Mouse (Mus musculus): ENCODE measurements around the gene Scgb1a1. TPM values are rescaled to one million over a fixed set of nuclear protein-coding genes. Genes with fewer than 3 reads are reported as not detected.

Gene Scgb1a1
- polyA plus RNA-seq, 1 experiment from 2014 or later = 12.6 TPM

DNA sequence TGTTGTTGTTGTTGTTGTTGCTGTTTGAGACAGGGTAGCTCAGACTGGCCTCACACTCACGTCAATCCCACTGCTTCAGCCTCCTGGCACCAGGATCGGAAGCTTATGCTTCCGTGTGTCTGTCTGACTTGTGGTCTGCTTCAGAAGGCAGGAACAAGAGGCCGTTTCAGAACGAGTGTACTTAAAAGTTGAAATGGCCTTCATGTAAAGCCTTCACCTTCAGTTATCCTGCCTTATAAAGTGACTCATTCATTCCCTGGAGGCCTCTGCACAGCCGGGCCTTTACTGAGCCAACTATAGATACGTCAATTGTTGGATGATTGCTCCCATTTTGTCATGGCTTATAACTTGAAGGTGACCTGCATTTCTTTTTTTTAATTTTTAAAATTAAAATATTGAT is 28.4 kb downstream of the Scgb1a1 start:
- no peak for ATAC-seq (ENCODE audit: low FRiP score, low TSS enrichment)
- Histone ChIP-seq H3K9me3 (ENCODE audit: control insufficient read depth, low read length) (no peaks in the 10 kb centered on the region), H3K9ac (ENCODE audit: low read length) (no peak overlapping the region), H3K4me1 (replicated peaks; ENCODE audit: control insufficient read depth, insufficient read depth) (no peaks in the 10 kb centered on the region), H3K4me2 (replicated peaks; ENCODE audit: low read depth) (no peak overlapping the region), H3K4me3 (ENCODE audit: low read depth, low read length) (no peak overlapping the region), H3K27me3 (ENCODE audit: control insufficient read depth, insufficient read depth, low read length) (no peaks in the 10 kb centered on the region), H3K36me3 (ENCODE audit: control insufficient read depth, insufficient read depth, low read length) (no peaks in the 10 kb centered on the region), H3K27ac (replicated peaks) (no peak overlapping the region)
- WGBS = 62% methylated on average over 7 of the region's 7 CpGs
- DNase-seq (ENCODE audit: low spot score) = no peak
- TF ChIP-seq CTCF (IDR thresholded peaks at IDR 0.05; ENCODE audit: low read depth) (no peak), EP300 (optimal IDR thresholded peaks at IDR 0.05) (no peak)

DNA sequence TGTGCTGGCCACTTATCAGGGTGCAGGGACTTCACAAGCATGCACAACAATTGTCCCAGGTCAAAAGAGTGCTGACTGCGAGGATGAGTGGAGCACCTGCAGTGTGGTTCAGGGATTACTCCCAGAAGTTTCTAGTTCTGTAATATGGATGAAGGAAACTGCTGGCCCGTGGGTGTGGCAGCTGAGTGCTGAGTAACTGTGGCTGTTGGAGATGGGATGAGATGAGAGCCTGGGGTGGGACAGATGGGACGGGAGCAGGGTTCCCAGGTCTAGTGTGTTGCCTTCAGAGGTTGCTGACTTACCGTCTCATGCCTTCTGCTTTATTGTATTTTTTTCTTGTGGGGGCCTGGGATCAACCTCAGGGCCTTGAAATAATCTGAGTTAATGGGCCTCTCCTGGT is 28.8 kb downstream of the Scgb1a1 start:
- no peaks in the 10 kb centered on the region for H3K27me3 ChIP-seq (ENCODE audit: control insufficient read depth, insufficient read depth, low read length)
- H3K27ac ChIP-seq (replicated peaks) = no peak overlapping the region
- whole genome bisulfite sequencing = 76% methylated on average over 4 of the region's 4 CpGs
- H3K4me1 ChIP-seq (replicated peaks; ENCODE audit: control insufficient read depth, insufficient read depth) = no peaks in the 10 kb centered on the region
- ATAC-seq (ENCODE audit: low FRiP score, low TSS enrichment) = no peak
- H3K9ac ChIP-seq (ENCODE audit: low read length) = no peak overlapping the region
- H3K4me2 ChIP-seq (replicated peaks; ENCODE audit: low read depth) = no peak overlapping the region
- no peaks in the 10 kb centered on the region for H3K9me3 ChIP-seq (ENCODE audit: control insufficient read depth, low read length)
- no peaks in the 10 kb centered on the region for H3K36me3 ChIP-seq (ENCODE audit: control insufficient read depth, insufficient read depth, low read length)
- H3K4me3 ChIP-seq (ENCODE audit: low read depth, low read length) = no peak overlapping the region
- TF ChIP-seq CTCF (IDR thresholded peaks at IDR 0.05; ENCODE audit: low read depth) (no peak), EP300 (optimal IDR thresholded peaks at IDR 0.05) (no peak)
- no peak for DNase-seq (ENCODE audit: low spot score)

DNA sequence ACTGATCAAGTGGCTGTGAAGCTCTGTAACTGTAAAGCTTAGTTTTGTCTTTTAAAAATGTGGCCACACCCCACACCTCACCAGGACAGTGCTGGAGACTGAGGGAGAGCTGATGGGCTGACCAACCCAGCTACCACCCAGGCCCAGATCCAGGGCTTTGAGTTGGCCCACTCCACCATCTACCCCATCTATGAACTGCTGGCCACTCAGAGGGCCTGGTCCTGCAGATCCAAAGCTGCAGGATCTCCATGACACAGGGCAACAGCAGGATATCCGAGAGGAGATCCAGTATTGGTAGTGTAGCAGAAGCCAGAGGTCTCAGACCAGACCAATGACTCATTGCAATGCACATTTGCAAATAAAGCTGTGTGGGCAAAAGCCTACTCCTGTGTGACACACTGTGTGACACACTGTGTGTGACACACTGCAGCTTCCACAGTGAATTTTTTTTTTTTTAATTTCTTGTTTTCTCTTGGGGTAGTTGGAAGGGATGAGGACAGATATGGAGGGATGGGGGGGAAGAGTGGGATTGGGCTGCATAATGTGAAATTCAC is 29.4 kb downstream of the Scgb1a1 start:
- H3K36me3 ChIP-seq (ENCODE audit: control insufficient read depth, insufficient read depth, low read length) = no peaks in the 10 kb centered on the region
- TF ChIP-seq EP300 (optimal IDR thresholded peaks at IDR 0.05) = no peak
- TF ChIP-seq CTCF (IDR thresholded peaks at IDR 0.05; ENCODE audit: low read depth) = no peak
- H3K27me3 ChIP-seq (ENCODE audit: control insufficient read depth, insufficient read depth, low read length) = no peaks in the 10 kb centered on the region
- no peak overlapping the region for H3K4me2 ChIP-seq (replicated peaks; ENCODE audit: low read depth)
- DNase-seq (ENCODE audit: low spot score) (no peak), ATAC-seq (ENCODE audit: low FRiP score, low TSS enrichment) (peak; percentile 57; the same call in 1 of the 2 replicates)
- no peak overlapping the region for H3K9ac ChIP-seq (ENCODE audit: low read length)
- 0 out of 2 replicates have a peak, but pooled peaks cover under 1% of the 10 kb centered on the region for H3K4me1 ChIP-seq (replicated peaks; ENCODE audit: control insufficient read depth, insufficient read depth)
- H3K9me3 ChIP-seq (ENCODE audit: control insufficient read depth, low read length) = no peaks in the 10 kb centered on the region
- no peak overlapping the region for H3K4me3 ChIP-seq (ENCODE audit: low read depth, low read length)
- H3K27ac ChIP-seq (replicated peaks) = no peak overlapping the region
- WGBS = 75% methylated on average over 1 of the region's 1 CpGs

DNA sequence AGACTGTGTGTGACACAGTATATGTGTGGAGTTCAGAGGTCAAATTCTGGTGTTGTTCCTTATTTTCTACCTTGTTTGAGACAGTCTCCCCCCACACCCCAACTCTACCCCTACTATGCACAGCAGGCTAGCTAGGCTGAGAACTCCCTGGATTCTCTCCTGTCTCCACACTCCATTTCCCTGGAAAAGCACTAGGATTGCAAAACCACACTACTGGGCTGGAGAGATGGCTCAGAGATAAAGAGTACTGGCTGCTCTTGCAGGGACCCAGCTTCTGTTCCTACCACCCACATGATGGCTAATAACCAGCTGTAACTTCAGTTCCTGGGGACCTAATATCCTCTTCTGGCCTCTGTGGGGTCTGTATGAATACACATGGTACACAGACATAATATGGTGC is 30.1 kb downstream of the Scgb1a1 start:
- Histone ChIP-seq H3K9ac (ENCODE audit: low read length) (no peak overlapping the region), H3K4me1 (replicated peaks; ENCODE audit: control insufficient read depth, insufficient read depth) (peaks cover 6% of the 10 kb centered on the region; the same call in 1 of the 2 replicates), H3K27ac (replicated peaks) (no peak overlapping the region), H3K27me3 (ENCODE audit: control insufficient read depth, insufficient read depth, low read length) (no peaks in the 10 kb centered on the region), H3K36me3 (ENCODE audit: control insufficient read depth, insufficient read depth, low read length) (no peaks in the 10 kb centered on the region), H3K9me3 (ENCODE audit: control insufficient read depth, low read length) (no peaks in the 10 kb centered on the region), H3K4me2 (replicated peaks; ENCODE audit: low read depth) (no peak overlapping the region), H3K4me3 (ENCODE audit: low read depth, low read length) (no peak overlapping the region)
- ATAC-seq (ENCODE audit: low FRiP score, low TSS enrichment) (no peak), DNase-seq (ENCODE audit: low spot score) (no peak)
- no peak for TF ChIP-seq CTCF (IDR thresholded peaks at IDR 0.05; ENCODE audit: low read depth)
- TF ChIP-seq EP300 (optimal IDR thresholded peaks at IDR 0.05) = no peak

DNA sequence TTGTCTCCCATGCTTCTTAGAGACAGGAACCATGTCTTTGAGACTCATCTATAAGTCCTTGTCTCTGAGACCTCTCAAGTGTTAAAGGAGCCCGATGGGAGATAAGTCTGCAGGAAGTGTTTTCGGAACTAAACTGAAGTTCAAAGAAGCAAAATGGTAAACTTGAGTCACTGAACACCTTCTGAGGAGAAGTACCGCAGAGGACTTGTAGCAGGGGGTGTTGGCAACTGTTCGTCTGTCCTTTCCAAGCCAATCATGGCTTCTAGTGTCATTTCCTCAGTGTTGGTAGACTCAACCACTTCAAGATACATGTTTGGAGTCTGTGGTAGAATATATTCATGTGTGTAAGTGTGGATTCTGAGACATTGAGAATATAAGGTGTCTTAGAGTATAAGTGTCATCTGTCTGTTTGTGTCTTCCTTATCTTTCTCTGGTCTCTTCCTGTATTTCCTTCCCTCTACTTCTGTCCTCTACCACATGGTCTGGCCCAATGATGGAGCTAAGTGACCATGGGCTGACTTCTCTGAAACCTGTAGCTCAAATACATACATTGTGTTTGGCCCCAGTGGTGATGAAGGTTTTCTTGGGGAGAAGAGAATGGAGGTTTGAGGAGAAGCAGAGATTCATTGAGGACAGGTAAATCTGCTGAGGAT is 31.9 kb downstream of the Scgb1a1 start:
- Histone ChIP-seq H3K4me2 (replicated peaks; ENCODE audit: low read depth) (no peak overlapping the region), H3K36me3 (ENCODE audit: control insufficient read depth, insufficient read depth, low read length) (no peaks in the 10 kb centered on the region), H3K9me3 (ENCODE audit: control insufficient read depth, low read length) (no peaks in the 10 kb centered on the region), H3K4me1 (replicated peaks; ENCODE audit: control insufficient read depth, insufficient read depth) (peaks cover 6% of the 10 kb centered on the region; the same call in 1 of the 2 replicates), H3K27ac (replicated peaks) (no peak overlapping the region), H3K27me3 (ENCODE audit: control insufficient read depth, insufficient read depth, low read length) (no peaks in the 10 kb centered on the region), H3K9ac (ENCODE audit: low read length) (no peak overlapping the region), H3K4me3 (ENCODE audit: low read depth, low read length) (no peak overlapping the region)
- ATAC-seq (ENCODE audit: low FRiP score, low TSS enrichment) = no peak
- DNase-seq (ENCODE audit: low spot score) = no peak
- 89% methylated on average over 4 of the region's 4 CpGs for WGBS
- TF ChIP-seq EP300 (optimal IDR thresholded peaks at IDR 0.05) (no peak), CTCF (IDR thresholded peaks at IDR 0.05; ENCODE audit: low read depth) (no peak)

DNA sequence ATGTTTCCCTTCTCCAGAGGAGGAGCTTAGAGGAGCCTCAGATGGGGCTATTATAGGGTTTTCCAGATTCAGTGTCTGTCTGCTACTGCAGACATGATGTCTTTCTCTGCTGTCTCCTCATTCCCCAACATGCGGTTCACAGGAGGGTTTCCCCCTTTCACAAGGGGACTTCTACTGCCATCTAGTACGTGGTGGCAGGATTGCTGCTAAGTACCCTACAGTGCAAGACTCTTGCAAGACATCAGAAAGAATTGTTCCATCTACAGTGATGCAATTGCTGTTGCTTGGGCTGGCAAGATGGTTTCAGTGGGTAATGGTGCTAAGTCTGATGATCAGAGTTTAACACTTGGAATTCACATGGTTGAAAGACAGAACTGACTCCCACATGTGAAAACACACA is 32.6 kb downstream of the Scgb1a1 start:
- Histone ChIP-seq H3K27me3 (ENCODE audit: control insufficient read depth, insufficient read depth, low read length) (no peaks in the 10 kb centered on the region), H3K9ac (ENCODE audit: low read length) (no peak overlapping the region), H3K4me1 (replicated peaks; ENCODE audit: control insufficient read depth, insufficient read depth) (peaks cover 6% of the 10 kb centered on the region; the same call in 1 of the 2 replicates), H3K4me2 (replicated peaks; ENCODE audit: low read depth) (no peak overlapping the region), H3K27ac (replicated peaks) (no peak overlapping the region), H3K4me3 (ENCODE audit: low read depth, low read length) (no peak overlapping the region), H3K36me3 (ENCODE audit: control insufficient read depth, insufficient read depth, low read length) (no peaks in the 10 kb centered on the region), H3K9me3 (ENCODE audit: control insufficient read depth, low read length) (no peaks in the 10 kb centered on the region)
- DNase-seq (ENCODE audit: low spot score) (peak; percentile 36), ATAC-seq (ENCODE audit: low FRiP score, low TSS enrichment) (no peak)
- WGBS = 13% methylated on average over 2 of the region's 2 CpGs
- TF ChIP-seq CTCF (IDR thresholded peaks at IDR 0.05; ENCODE audit: low read depth) (peak; percentile 79), EP300 (optimal IDR thresholded peaks at IDR 0.05) (no peak)
